Mouse (Mus musculus) heart, postnatal 0 days (tissue): ENCODE measurements around the gene Snip1.

ENCODE experiments used
- CTCF ChIP-seq: IDR thresholded peaks from 2 replicates; pipeline ENCODE4 v1.5.1; 2016; ENCODE audit warnings: antibody characterized with exemption, control low read depth, low read depth
- EP300 ChIP-seq: IDR thresholded peaks from 2 replicates; pipeline ENCODE4 v1.6.1; 2016; ENCODE audit warnings: antibody characterized with exemption, low read depth

GRCm38 (mm10) chr4:125058033-125058432 is 8.4 kb upstream of the Snip1 start:
- no peak for TF ChIP-seq CTCF
- TF ChIP-seq EP300, result no peak
